Comparison of ENCODE assay signal across 9 mouse cellular contexts in the genomic region with DNA sequence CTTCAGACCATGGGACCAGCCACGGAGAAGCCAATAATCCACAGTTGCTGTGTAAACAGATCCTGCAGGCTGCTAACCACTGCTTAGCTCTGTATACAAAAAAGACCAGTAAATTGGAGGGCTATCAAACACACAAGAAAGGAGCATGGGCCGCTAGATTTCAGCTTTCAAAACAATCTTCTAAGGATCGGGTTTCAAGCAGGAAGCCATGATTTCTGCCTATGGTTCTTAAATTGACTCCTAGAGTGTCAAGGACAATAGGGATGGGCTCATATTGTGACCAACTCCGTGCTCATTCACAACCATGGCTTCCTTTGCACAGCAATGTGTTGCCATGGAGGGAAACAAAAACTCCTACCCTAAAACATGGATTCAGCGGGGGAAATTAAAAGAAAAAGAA. TPM values are rescaled to one million over a fixed set of nuclear protein-coding genes. Genes with fewer than 3 reads are reported as not detected.
DNase-seq lines count a peak whose midpoint lies in the region; ATAC-seq and TF ChIP-seq lines count a peak whose summit lies in the region.
"Had no signal": no experiment of that assay in that cellular context is flagged by ENCODE, and none has a peak within 500 bp of the region (broad histone marks: within the 10 kb centered on the region; RNA-seq: fewer than 3 reads in every experiment).

No protein-coding gene starts in this region.

- no peaks in the 10 kb centered on the region for H3K27me3 ChIP-seq in cerebellum, adult 2 months (ENCODE audit: control insufficient read depth, insufficient read depth, low read length)
- peaks cover 69% of the 10 kb centered on the region for H3K27me3 ChIP-seq in megakaryocyte, embryonic 14.5 days (replicated peaks)
- no peaks in the 10 kb centered on the region for H3K27me3 ChIP-seq in limb, embryonic 11.5 days (ENCODE audit: control insufficient read depth, insufficient read depth, low read length)
- no peaks in the 10 kb centered on the region for H3K27me3 ChIP-seq in stomach, embryonic 15.5 days (replicated peaks)

- ATAC-seq in megakaryocyte, adult 5-6 weeks (ENCODE audit: poor library complexity, severe bottlenecking) = no peak
- ATAC-seq in limb, embryonic 11.5 days (ENCODE audit: insufficient number of reproducible peaks, low FRiP score, low TSS enrichment, low read depth) = no peak
- no peak for ATAC-seq in stomach, embryonic 15.5 days (ENCODE audit: insufficient read depth, low FRiP score, low read depth)

- peaks cover 2% of the 10 kb centered on the region; the same call in 1 of the 2 replicates for H3K4me1 ChIP-seq in cerebellum, adult 2 months (ENCODE audit: control insufficient read depth, insufficient read depth, low read length)
- H3K4me1 ChIP-seq in megakaryocyte, embryonic 14.5 days = peaks cover 28% of the 10 kb centered on the region
- H3K4me1 ChIP-seq in limb, embryonic 11.5 days (ENCODE audit: control insufficient read depth, insufficient read depth, low read length) = peaks cover 11% of the 10 kb centered on the region
- H3K4me1 ChIP-seq in stomach, embryonic 15.5 days = peaks cover 6% of the 10 kb centered on the region; the same call in 1 of the 2 replicates

- TF ChIP-seq POLR2A in cerebellum, adult 2 months (IDR thresholded peaks at IDR 0.05; ENCODE audit: borderline replicate concordance, insufficient read depth, low read length) = no peak

- TF ChIP-seq CTCF in cerebellum, adult 2 months (IDR thresholded peaks at IDR 0.05; ENCODE audit: borderline replicate concordance, insufficient read depth, low read depth, low read length) = no peak

- WGBS in cerebellum, adult 2 months = 75% methylated on average over 5 of the region's 5 CpGs
- 26% methylated on average over 5 of the region's 5 CpGs for WGBS in limb, embryonic 11.5 days
- WGBS in stomach, embryonic 15.5 days = 27% methylated on average over 5 of the region's 5 CpGs

- no peaks in the 10 kb centered on the region for H3K9me3 ChIP-seq in megakaryocyte, embryonic 14.5 days
- no peaks in the 10 kb centered on the region for H3K9me3 ChIP-seq in limb, embryonic 11.5 days (ENCODE audit: control insufficient read depth, low read length)
- H3K9me3 ChIP-seq in stomach, embryonic 15.5 days = no peaks in the 10 kb centered on the region

- H3K4me3 ChIP-seq in cerebellum, adult 2 months (replicated peaks; ENCODE audit: insufficient read depth, low read depth, low read length) = peak overlapping the region; percentile 31
- H3K4me3 ChIP-seq in megakaryocyte, embryonic 14.5 days (replicated peaks) = peak overlapping the region; percentile 84
- H3K4me3 ChIP-seq in limb, embryonic 11.5 days (ENCODE audit: low read depth, low read length) = no peak overlapping the region
- peak overlapping the region; percentile 60 for H3K4me3 ChIP-seq in stomach, embryonic 15.5 days (replicated peaks)

- no peak overlapping the region for H3K9ac ChIP-seq in limb, embryonic 11.5 days (ENCODE audit: low read length)
- no peak overlapping the region for H3K9ac ChIP-seq in stomach, embryonic 15.5 days
- H3K9ac ChIP-seq: liver, embryonic 14.5 days had no signal

- no peak overlapping the region for H3K27ac ChIP-seq in cerebellum, adult 2 months (ENCODE audit: insufficient read depth, low read length)
- no peak overlapping the region for H3K27ac ChIP-seq in limb, embryonic 11.5 days (replicated peaks; ENCODE audit: low read depth, low read length)
- H3K27ac ChIP-seq in stomach, embryonic 15.5 days = peak overlapping the region; percentile 13; the same call in 1 of the 2 replicates
- H3K27ac ChIP-seq: liver, embryonic 14.5 days had no signal

- DNase-seq in cerebellum, adult 2 months = no peak
- DNase-seq in cerebellum, adult 9-11 months = no peak
- DNase-seq in limb, embryonic 11.5 days (ENCODE audit: low spot score) = no peak
- DNase-seq in c-Kit-positive CD71-positive TER-119-positive erythroid progenitor cells, embryonic 14.5 days (ENCODE audit: low spot score) = no peak
- DNase-seq in thymus, postnatal 0 days (ENCODE audit: low spot score) = no peak

- peaks cover 2% of the 10 kb centered on the region for H3K36me3 ChIP-seq in megakaryocyte, embryonic 14.5 days (replicated peaks; ENCODE audit: low read length)
- H3K36me3 ChIP-seq in limb, embryonic 11.5 days (ENCODE audit: control insufficient read depth, insufficient read depth, low read length) = no peaks in the 10 kb centered on the region
- no peaks in the 10 kb centered on the region for H3K36me3 ChIP-seq in stomach, embryonic 15.5 days

- H3K4me2 ChIP-seq in limb, embryonic 11.5 days (ENCODE audit: low read depth, severe bottlenecking) = peak overlapping the region; percentile 73
- peak overlapping the region; percentile 81 for H3K4me2 ChIP-seq in stomach, embryonic 15.5 days

RNA-seq across cellular contexts. Expression of a gene that starts 3.1 kb away (rescaled TPM):
- polyA plus RNA-seq in cerebellum, adult 2 months (2012; rRNA removed) = 48.9 and 50.0 TPM in 2 replicates
- polyA plus RNA-seq in megakaryocyte, embryonic 14.5 days (2012; ENCODE audit: insufficient read depth, low replicate concordance) = 1.2 and 11.0 TPM in 2 replicates
- total RNA-seq in megakaryocyte, adult 5-6 weeks (2015) = 25.3 and 27.4 TPM in 2 replicates
- total RNA-seq in megakaryocyte, adult 5-6 weeks (2017) = 36.0 and 39.1 TPM in 2 replicates
- polyA plus RNA-seq in limb, embryonic 11.5 days (2014; fragmentation: Nextera tagmentation; extraction: Ambion mirVana) = 3.3 and 4.7 TPM in 2 replicates
- 10.5 and 11.8 TPM in 2 replicates for polyA plus RNA-seq in stomach, embryonic 15.5 days (2015; fragmentation: Nextera tagmentation; extraction: Ambion mirVana)
- 22.8 and 27.4 TPM in 2 replicates for polyA plus RNA-seq in thymus, postnatal 0 days (2015; fragmentation: Nextera tagmentation; extraction: Ambion mirVana)
